Mouse (Mus musculus) kidney, embryonic 16.5 days (tissue): ENCODE results near the gene Pomgnt2. TPM values are rescaled to one million over a fixed set of nuclear protein-coding genes. Genes with fewer than 3 reads are reported as not detected.

ENCODE experiments used
- ATAC-seq: fragments of 200-750 bp; cut with Nextera tagmentation; 2 replicates; pipeline ENCODE4 v1.8.0; 2017; ENCODE audit warnings: moderate TSS enrichment; ENCODE audit not compliant: low FRiP score, low TSS enrichment
- H3K27ac ChIP-seq: fragments of 300-500 bp; sonication (generic); 2 replicates; pipeline ENCODE4 v1.5.1; 2014; ENCODE audit warnings: low read length
- H3K27me3 ChIP-seq: fragments of 300-500 bp; sonication (generic); 2 replicates; pipeline ENCODE4 v1.6.1; 2014; ENCODE audit warnings: low read length, control low read depth, mixed read lengths; ENCODE audit not compliant: insufficient read depth
- H3K36me3 ChIP-seq: fragments of 300-500 bp; sonication (generic); 2 replicates; pipeline ENCODE4 v1.6.1; 2014; ENCODE audit warnings: low read length, control low read depth, mixed read lengths; ENCODE audit not compliant: insufficient read depth
- H3K4me1 ChIP-seq: fragments of 300-500 bp; sonication (generic); 2 replicates; pipeline ENCODE4 v1.6.1; 2014; ENCODE audit warnings: low read length, control low read depth, mixed read lengths; ENCODE audit not compliant: insufficient read depth
- H3K4me2 ChIP-seq: fragments of 300-500 bp; sonication (generic); replicated peaks from 2 replicates; pipeline ENCODE4 v1.6.1; 2014; ENCODE audit warnings: low read depth, low read length
- H3K4me3 ChIP-seq: fragments of 300-500 bp; sonication (generic); 2 replicates; pipeline ENCODE4 v1.5.1; 2014; ENCODE audit warnings: mild to moderate bottlenecking, low read length
- H3K9ac ChIP-seq: fragments of 300-500 bp; sonication (generic); replicated peaks from 2 replicates; pipeline ENCODE4 v1.6.1; 2014; ENCODE audit warnings: low read length
- H3K9me3 ChIP-seq: fragments of 300-500 bp; sonication (generic); 2 replicates; pipeline ENCODE4 v1.6.1; 2016; ENCODE audit warnings: low read length, control low read depth
- WGBS: fragments of 180-500 bp; shearing (Covaris S2); extraction: QIAGEN DNeasy Blood & Tissue Kit; methylation state at CpG from one replicate; pipeline ENCODE4 v1.1.7; 2014; 5-methylcytosine and 5-hydroxymethylcytosine counted together
- polyA plus RNA-seq: library from polyadenylated mRNA; unstranded; fragments of >200 nt; fragmentation: Nextera tagmentation; extraction: Ambion mirVana; gene quantifications from 2 replicates; pipeline ENCODE4 v1.2.1, GENCODE M21; 2015

The Pomgnt2 gene
- polyA plus RNA-seq = 19.1 and 19.9 TPM in 2 replicates

GRCm38 (mm10) chr9:121997010-121997409 is at the start of gene Pomgnt2:
Pomgnt2 (minus strand) TSS chr9:121997110.
- Histone ChIP-seq H3K4me1 (peaks cover 5% of the 10 kb centered on the region; the same call in 1 of the 2 replicates), H3K4me2 (peak within 1 kb of the TSS; percentile 95), H3K27me3 (no peaks in the 10 kb centered on the region), H3K9me3 (no peaks in the 10 kb centered on the region), H3K9ac (no peak within 1 kb of the TSS; the same call in 1 of the 2 replicates), H3K4me3 (peak within 1 kb of the TSS; percentile 85), H3K36me3 (no peaks in the 10 kb centered on the region), H3K27ac (no peak within 1 kb of the TSS)
- no peak for ATAC-seq

- no peak overlapping the region for H3K9ac ChIP-seq
- WGBS = 78% methylated on average over 4 of the region's 4 CpGs
- no peak for ATAC-seq
Measured at GRCm38 (mm10) chr9:122039848-122040247, 42.9 kb upstream of the Pomgnt2 start.

DNA sequence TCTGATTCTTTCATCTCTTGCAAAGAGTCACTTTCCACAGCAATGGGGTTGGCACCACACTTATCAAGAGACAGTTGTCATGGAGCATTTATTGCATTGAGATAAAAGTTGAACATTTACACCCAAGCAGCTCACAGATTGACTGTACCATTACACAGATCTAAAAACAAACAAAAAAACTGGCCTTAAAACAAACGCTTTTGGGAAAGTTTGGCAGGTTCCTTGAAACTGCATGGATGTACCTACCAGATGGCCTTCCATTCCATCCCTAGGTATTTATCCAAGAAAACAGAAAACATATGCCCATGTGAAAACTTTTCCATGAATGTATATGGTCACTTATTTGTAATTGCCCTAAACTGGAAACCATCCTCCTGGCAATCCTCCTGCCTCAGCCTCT is 41.7 kb upstream of the Pomgnt2 start:
- Histone ChIP-seq H3K4me1 (no peaks in the 10 kb centered on the region), H3K4me2 (no peak overlapping the region), H3K36me3 (no peaks in the 10 kb centered on the region), H3K4me3 (no peak overlapping the region), H3K9ac (no peak overlapping the region), H3K27ac (no peak overlapping the region), H3K27me3 (no peaks in the 10 kb centered on the region), H3K9me3 (no peaks in the 10 kb centered on the region)
- 82% methylated on average over 1 of the region's 1 CpGs for WGBS
- no peak for ATAC-seq

More at GRCm38 (mm10) chr9:122039848-122040247, 42.9 kb upstream of the Pomgnt2 start:
- Histone ChIP-seq H3K4me3 (no peak overlapping the region), H3K4me2 (no peak overlapping the region), H3K9me3 (no peaks in the 10 kb centered on the region), H3K36me3 (no peaks in the 10 kb centered on the region), H3K27ac (no peak overlapping the region), H3K27me3 (no peaks in the 10 kb centered on the region), H3K4me1 (no peaks in the 10 kb centered on the region)

DNA sequence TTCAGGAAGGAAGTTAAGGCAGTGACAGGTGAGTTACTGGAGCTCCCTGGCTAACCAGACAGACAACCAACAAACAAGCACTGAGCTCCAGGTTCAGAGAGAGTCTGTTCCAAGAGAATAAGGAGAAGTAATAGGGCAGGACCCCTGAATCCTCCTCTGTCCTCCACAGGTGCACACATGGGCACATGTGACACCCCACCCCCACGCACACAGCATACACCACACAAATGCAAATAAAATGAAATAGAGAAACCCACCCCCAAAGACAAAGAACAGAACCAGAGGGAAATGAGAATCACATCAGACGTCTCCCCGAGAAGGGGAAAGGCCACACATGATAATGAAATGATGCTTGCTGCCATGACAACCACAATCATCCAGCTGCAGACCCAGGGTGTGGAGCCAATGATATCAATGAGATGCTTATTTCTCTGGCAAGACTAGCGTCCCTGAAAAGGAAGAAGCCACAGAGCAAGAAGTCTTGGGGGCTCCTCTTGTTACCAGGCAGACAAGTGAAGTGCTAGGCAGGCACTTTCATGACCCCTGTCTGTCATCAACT is 39.7 kb upstream of the Pomgnt2 start:
- no peaks in the 10 kb centered on the region for H3K4me1 ChIP-seq
- no peaks in the 10 kb centered on the region for H3K36me3 ChIP-seq
- ATAC-seq = no peak
- no peak overlapping the region for H3K4me3 ChIP-seq
- no peak overlapping the region for H3K9ac ChIP-seq
- no peaks in the 10 kb centered on the region for H3K27me3 ChIP-seq
- no peak overlapping the region for H3K4me2 ChIP-seq
- no peak overlapping the region for H3K27ac ChIP-seq
- WGBS = 67% methylated on average over 4 of the region's 4 CpGs
- no peaks in the 10 kb centered on the region for H3K9me3 ChIP-seq

GRCm38 (mm10) chr9:122035807-122036206 is 38.9 kb upstream of the Pomgnt2 start:
- Histone ChIP-seq H3K36me3 (no peaks in the 10 kb centered on the region), H3K9ac (no peak overlapping the region), H3K27me3 (no peaks in the 10 kb centered on the region), H3K4me3 (no peak overlapping the region), H3K4me2 (no peak overlapping the region), H3K4me1 (no peaks in the 10 kb centered on the region), H3K27ac (no peak overlapping the region), H3K9me3 (no peaks in the 10 kb centered on the region)
- 28% methylated on average over 5 of the region's 5 CpGs for WGBS
- ATAC-seq = no peak

- H3K36me3 ChIP-seq = no peaks in the 10 kb centered on the region
- no peak for ATAC-seq
- no peak overlapping the region for H3K4me3 ChIP-seq
- H3K9ac ChIP-seq = no peak overlapping the region
- no peak overlapping the region for H3K27ac ChIP-seq
- H3K27me3 ChIP-seq = no peaks in the 10 kb centered on the region
- no peaks in the 10 kb centered on the region for H3K9me3 ChIP-seq
- 94% methylated on average over 1 of the region's 1 CpGs for WGBS
- H3K4me2 ChIP-seq = no peak overlapping the region
- no peaks in the 10 kb centered on the region for H3K4me1 ChIP-seq
Measured at GRCm38 (mm10) chr9:122034949-122035348, 38.0 kb upstream of the Pomgnt2 start.

GRCm38 (mm10) chr9:122032071-122032470 is 35.2 kb upstream of the Pomgnt2 start:
- H3K27ac ChIP-seq = no peak overlapping the region
- H3K4me1 ChIP-seq = peaks cover 6% of the 10 kb centered on the region
- no peaks in the 10 kb centered on the region for H3K36me3 ChIP-seq
- no peak overlapping the region for H3K9ac ChIP-seq
- H3K4me2 ChIP-seq = no peak overlapping the region
- H3K4me3 ChIP-seq = no peak overlapping the region
- ATAC-seq = no peak
- no peaks in the 10 kb centered on the region for H3K9me3 ChIP-seq
- 76% methylated on average over 3 of the region's 3 CpGs for WGBS
- H3K27me3 ChIP-seq = no peaks in the 10 kb centered on the region

DNA sequence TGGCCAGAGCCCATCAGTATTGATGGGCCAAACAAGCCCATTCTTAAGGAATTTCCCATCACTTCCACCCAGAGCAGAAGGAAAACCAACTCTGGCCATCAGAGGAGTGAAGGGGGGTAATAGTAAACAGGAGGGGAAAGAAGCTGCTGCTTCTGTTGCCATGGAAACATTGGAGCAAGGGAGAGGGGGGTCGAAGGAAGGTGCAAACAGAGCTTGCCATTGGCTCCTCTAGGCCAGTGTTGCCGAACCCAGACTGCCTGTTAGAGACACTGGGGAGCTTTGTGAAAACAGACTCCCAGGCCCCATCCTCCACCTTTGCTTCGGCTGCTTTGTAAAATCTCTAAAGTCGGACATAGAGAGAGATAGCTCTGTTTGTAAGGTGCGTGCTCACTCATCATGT is 33.8 kb upstream of the Pomgnt2 start:
- no peaks in the 10 kb centered on the region for H3K27me3 ChIP-seq
- no peak overlapping the region for H3K27ac ChIP-seq
- no peak overlapping the region for H3K9ac ChIP-seq
- H3K4me3 ChIP-seq = no peak overlapping the region
- no peaks in the 10 kb centered on the region for H3K9me3 ChIP-seq
- WGBS = 65% methylated on average over 5 of the region's 5 CpGs
- no peaks in the 10 kb centered on the region for H3K36me3 ChIP-seq
- peaks cover 13% of the 10 kb centered on the region for H3K4me1 ChIP-seq
- no peak overlapping the region for H3K4me2 ChIP-seq
- no peak for ATAC-seq

DNA sequence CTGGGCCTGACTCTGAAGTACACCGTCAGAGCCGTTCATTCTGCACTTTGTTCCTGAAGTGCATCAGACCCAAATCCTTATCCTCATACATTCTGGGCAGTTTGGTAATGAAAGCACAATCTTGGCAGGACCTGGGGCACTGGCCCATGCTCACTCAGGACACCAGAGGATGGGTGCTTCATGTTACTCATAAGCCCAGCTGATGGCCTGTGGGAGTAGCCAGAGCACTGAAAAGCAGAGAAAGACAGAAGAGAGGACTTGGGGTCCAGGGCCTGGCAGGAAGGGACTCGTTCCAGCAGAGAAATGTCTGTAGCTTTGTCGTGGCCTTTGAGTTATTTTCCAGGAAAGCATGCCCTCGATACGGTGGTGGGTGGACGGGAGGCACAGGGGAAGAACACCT is 32.9 kb upstream of the Pomgnt2 start:
- no peak overlapping the region for H3K4me3 ChIP-seq
- H3K27ac ChIP-seq = no peak overlapping the region
- ATAC-seq = no peak
- H3K9ac ChIP-seq = no peak overlapping the region
- 82% methylated on average over 7 of the region's 7 CpGs for WGBS
- peaks cover 13% of the 10 kb centered on the region for H3K4me1 ChIP-seq
- H3K27me3 ChIP-seq = no peaks in the 10 kb centered on the region
- H3K9me3 ChIP-seq = no peaks in the 10 kb centered on the region
- H3K4me2 ChIP-seq = no peak overlapping the region
- no peaks in the 10 kb centered on the region for H3K36me3 ChIP-seq

DNA sequence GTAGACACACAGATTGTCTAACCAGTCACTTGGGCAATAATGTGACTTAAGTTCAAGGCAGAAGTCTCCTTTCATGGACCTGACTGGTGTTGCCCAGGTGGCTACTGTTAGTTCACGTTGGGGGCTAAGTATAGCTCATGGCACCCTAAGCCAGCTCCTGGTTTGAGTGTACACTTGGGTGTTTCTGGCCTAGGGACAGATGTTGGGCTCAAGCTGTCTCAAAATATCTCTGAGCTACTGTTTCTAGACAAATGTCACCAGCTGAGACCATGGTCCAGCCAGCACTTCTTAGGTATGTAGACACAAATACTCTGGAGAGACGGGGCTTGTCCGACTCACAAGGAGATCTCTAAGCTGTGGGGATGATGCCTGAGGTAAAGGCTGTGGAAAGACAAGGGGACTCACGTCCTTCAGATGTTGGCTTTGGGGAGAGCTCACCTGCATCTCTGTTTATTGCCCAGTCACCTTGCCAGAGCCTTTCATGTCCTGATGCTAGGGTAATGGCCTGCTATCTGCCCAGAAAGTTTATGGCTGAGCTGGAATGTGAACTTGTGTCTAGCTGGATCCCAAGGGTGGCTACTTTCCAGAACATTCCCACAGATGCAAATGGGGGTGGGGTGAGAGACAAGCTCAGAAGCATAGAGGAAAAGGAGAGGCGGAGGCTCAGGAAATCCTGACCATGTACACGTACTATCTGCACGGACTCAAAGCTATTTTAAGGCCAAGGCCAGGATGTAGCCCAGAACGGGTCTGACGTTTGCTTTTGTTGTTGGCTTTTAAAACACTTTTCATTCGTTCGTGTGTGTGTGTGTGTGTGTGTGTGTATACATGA is 31.2 kb upstream of the Pomgnt2 start:
- no peak; the same call in 1 of the 2 replicates for ATAC-seq
- Histone ChIP-seq H3K4me2 (no peak overlapping the region), H3K9me3 (no peaks in the 10 kb centered on the region), H3K4me3 (no peak overlapping the region), H3K9ac (no peak overlapping the region), H3K27ac (peak overlapping the region; percentile 75), H3K36me3 (no peaks in the 10 kb centered on the region), H3K27me3 (no peaks in the 10 kb centered on the region), H3K4me1 (peaks cover 13% of the 10 kb centered on the region)
- 67% methylated on average over 11 of the region's 11 CpGs for WGBS
